In genomic region chr1:86713054-86713453, GRCm38 (mm10) we compare ENCODE assay signal across 20 mouse cellular contexts. TPM values are rescaled to one million over a fixed set of nuclear protein-coding genes. Genes with fewer than 3 reads are reported as not detected.
DNase-seq lines count a peak whose midpoint lies in the region; ATAC-seq and TF ChIP-seq lines count a peak whose summit lies in the region.
"Had no signal": no experiment of that assay in that cellular context is flagged by ENCODE, and none has a peak within 500 bp of the region (broad histone marks: within the 10 kb centered on the region; RNA-seq: fewer than 3 reads in every experiment).

No protein-coding gene starts in this region.

- DNase-seq in kidney, adult 9 months, result peak; percentile 70
- no peak for DNase-seq in midbrain, postnatal 0 days (ENCODE audit: low spot score)
- DNase-seq in left cerebral cortex, adult 18-20 months (ENCODE audit: low spot score in 2 of 2), result no peak
- DNase-seq: adrenal gland, adult 8-10 months; adrenal gland, postnatal 36 days; cerebellum, adult 2 months; cerebellum, postnatal 10 days; embryo, embryonic 11 days; gastrocnemius, postnatal 36 days; heart, postnatal 36 days had no signal

- no peak for TF ChIP-seq POLR2A in small intestine, adult 2 months (IDR thresholded peaks at IDR 0.05; ENCODE audit: low read depth, low read length)

- H3K4me1 ChIP-seq in kidney, embryonic 15.5 days, result no peaks in the 10 kb centered on the region
- no peaks in the 10 kb centered on the region for H3K4me1 ChIP-seq in intestine, embryonic 15.5 days (replicated peaks)
- H3K4me1 ChIP-seq in intestine, embryonic 16.5 days (ENCODE audit: control insufficient read depth, insufficient read depth, low read length), result peaks cover 6% of the 10 kb centered on the region; the same call in 1 of the 2 replicates
- peaks cover 9% of the 10 kb centered on the region; the same call in 1 of the 2 replicates for H3K4me1 ChIP-seq in small intestine, adult 2 months (ENCODE audit: control insufficient read depth, insufficient read depth, insufficient read length, low read length)
- no peaks in the 10 kb centered on the region for H3K4me1 ChIP-seq in midbrain, postnatal 0 days (ENCODE audit: insufficient read depth, low read length)
- H3K4me1 ChIP-seq: embryonic facial prominence, embryonic 15.5 days; forebrain, embryonic 10.5 days had no signal

- ATAC-seq in kidney, embryonic 15.5 days (replicated peaks; ENCODE audit: low FRiP score), result no peak
- peak; percentile 82 for ATAC-seq in intestine, embryonic 15.5 days
- peak; percentile 85 for ATAC-seq in intestine, embryonic 16.5 days
- ATAC-seq in midbrain, postnatal 0 days (ENCODE audit: low FRiP score), result no peak
- ATAC-seq: forebrain, embryonic 14.5 days had no signal

- no peaks in the 10 kb centered on the region for H3K36me3 ChIP-seq in kidney, embryonic 15.5 days
- H3K36me3 ChIP-seq in intestine, embryonic 15.5 days, result no peaks in the 10 kb centered on the region
- no peaks in the 10 kb centered on the region for H3K36me3 ChIP-seq in intestine, embryonic 16.5 days (ENCODE audit: control insufficient read depth, insufficient read depth, low read length)
- H3K36me3 ChIP-seq in small intestine, adult 2 months (ENCODE audit: control insufficient read depth, insufficient read depth, low read length), result no peaks in the 10 kb centered on the region
- H3K36me3 ChIP-seq in midbrain, postnatal 0 days (ENCODE audit: insufficient read depth, low read length), result no peaks in the 10 kb centered on the region
- H3K36me3 ChIP-seq: embryonic facial prominence, embryonic 15.5 days; forebrain, embryonic 10.5 days; heart, embryonic 13.5 days had no signal

- H3K4me2 ChIP-seq in kidney, embryonic 15.5 days, result no peak overlapping the region
- H3K4me2 ChIP-seq in intestine, embryonic 15.5 days (replicated peaks), result no peak overlapping the region
- no peak overlapping the region for H3K4me2 ChIP-seq in intestine, embryonic 16.5 days (ENCODE audit: low read depth, low read length)
- no peak overlapping the region for H3K4me2 ChIP-seq in midbrain, postnatal 0 days (ENCODE audit: low read depth, low read length, poor library complexity, severe bottlenecking)
- H3K4me2 ChIP-seq: embryonic facial prominence, embryonic 15.5 days; heart, embryonic 13.5 days had no signal

- H3K9ac ChIP-seq in kidney, embryonic 15.5 days, result no peak overlapping the region
- no peak overlapping the region for H3K9ac ChIP-seq in intestine, embryonic 15.5 days
- no peak overlapping the region for H3K9ac ChIP-seq in intestine, embryonic 16.5 days (ENCODE audit: low read depth, low read length)
- H3K9ac ChIP-seq in midbrain, postnatal 0 days (replicated peaks; ENCODE audit: low read length, poor library complexity, severe bottlenecking), result no peak overlapping the region
- H3K9ac ChIP-seq: embryonic facial prominence, embryonic 15.5 days; heart, embryonic 13.5 days had no signal

- 93% methylated on average over 4 of the region's 4 CpGs for WGBS in kidney, embryonic 15.5 days
- 83% methylated on average over 4 of the region's 4 CpGs for WGBS in intestine, embryonic 15.5 days
- WGBS in intestine, embryonic 16.5 days, result 86% methylated on average over 4 of the region's 4 CpGs
- WGBS in small intestine, adult 2 months, result 63% methylated on average over 4 of the region's 4 CpGs
- WGBS in midbrain, postnatal 0 days, result 92% methylated on average over 4 of the region's 4 CpGs

- H3K27me3 ChIP-seq in kidney, embryonic 15.5 days, result no peaks in the 10 kb centered on the region
- no peaks in the 10 kb centered on the region for H3K27me3 ChIP-seq in intestine, embryonic 15.5 days (replicated peaks)
- no peaks in the 10 kb centered on the region for H3K27me3 ChIP-seq in intestine, embryonic 16.5 days (replicated peaks; ENCODE audit: control insufficient read depth, insufficient read depth, low read length)
- H3K27me3 ChIP-seq in small intestine, adult 2 months (ENCODE audit: control insufficient read depth, insufficient read depth, low read length), result no peaks in the 10 kb centered on the region
- no peaks in the 10 kb centered on the region for H3K27me3 ChIP-seq in midbrain, postnatal 0 days (ENCODE audit: insufficient read depth, low read length)
- H3K27me3 ChIP-seq: embryonic facial prominence, embryonic 15.5 days; heart, embryonic 13.5 days had no signal

- no peak overlapping the region for H3K4me3 ChIP-seq in kidney, embryonic 15.5 days (replicated peaks)
- H3K4me3 ChIP-seq in intestine, embryonic 15.5 days (replicated peaks), result no peak overlapping the region
- H3K4me3 ChIP-seq in intestine, embryonic 16.5 days (ENCODE audit: low read length), result no peak overlapping the region
- no peak overlapping the region for H3K4me3 ChIP-seq in small intestine, adult 2 months (ENCODE audit: low read depth, low read length)
- H3K4me3 ChIP-seq in midbrain, postnatal 0 days (ENCODE audit: low read depth, low read length), result no peak overlapping the region
- H3K4me3 ChIP-seq: embryonic facial prominence, embryonic 15.5 days; erythroblast, embryonic 14.5 days; forebrain, embryonic 10.5 days; heart, embryonic 13.5 days had no signal

- no peaks in the 10 kb centered on the region for H3K9me3 ChIP-seq in kidney, embryonic 15.5 days (replicated peaks)
- no peaks in the 10 kb centered on the region for H3K9me3 ChIP-seq in intestine, embryonic 15.5 days
- no peaks in the 10 kb centered on the region for H3K9me3 ChIP-seq in intestine, embryonic 16.5 days (ENCODE audit: control insufficient read depth, low read length)
- H3K9me3 ChIP-seq in midbrain, postnatal 0 days (ENCODE audit: low read length), result no peaks in the 10 kb centered on the region
- H3K9me3 ChIP-seq: embryonic facial prominence, embryonic 15.5 days; forebrain, embryonic 10.5 days; heart, embryonic 13.5 days had no signal

- TF ChIP-seq CTCF in small intestine, adult 2 months (IDR thresholded peaks at IDR 0.05; ENCODE audit: extremely low read depth, insufficient read length, insufficient replicate concordance, low read depth, low read length), result no peak
- TF ChIP-seq CTCF in midbrain, postnatal 0 days (IDR thresholded peaks at IDR 0.05), result no peak

- H3K27ac ChIP-seq in kidney, embryonic 15.5 days, result no peak overlapping the region
- no peak overlapping the region for H3K27ac ChIP-seq in intestine, embryonic 15.5 days
- H3K27ac ChIP-seq in intestine, embryonic 16.5 days (ENCODE audit: low read length), result no peak overlapping the region
- peak overlapping the region; percentile 54 for H3K27ac ChIP-seq in small intestine, adult 2 months (ENCODE audit: insufficient read depth, low read depth, low read length)
- H3K27ac ChIP-seq in midbrain, postnatal 0 days (ENCODE audit: low read depth, low read length), result no peak overlapping the region
- H3K27ac ChIP-seq: embryonic facial prominence, embryonic 15.5 days; forebrain, embryonic 10.5 days; heart, embryonic 13.5 days had no signal

RNA-seq across cellular contexts. Expression of gene Dis3l2, which starts 9.4 kb away (rescaled TPM):
- polyA plus RNA-seq in kidney, embryonic 15.5 days (2015; fragmentation: Nextera tagmentation; extraction: Ambion mirVana), result 26.8 and 30.5 TPM in 2 replicates
- 19.0 and 20.7 TPM in 2 replicates for polyA plus RNA-seq in intestine, embryonic 15.5 days (2015; fragmentation: Nextera tagmentation; extraction: Ambion mirVana)
- 19.0 and 19.1 TPM in 2 replicates for polyA plus RNA-seq in intestine, embryonic 16.5 days (2015; fragmentation: Nextera tagmentation; extraction: Ambion mirVana)
- polyA plus RNA-seq in small intestine, adult 2 months (2012; rRNA removed), result 4.6 and 9.1 TPM in 2 replicates
- total RNA-seq in midbrain, postnatal 0 days (2014; rRNA removed), result 45.7 and 52.5 TPM in 2 replicates
- polyA plus RNA-seq in midbrain, postnatal 0 days (2015; fragmentation: Nextera tagmentation; extraction: Ambion mirVana), result 33.3 and 33.5 TPM in 2 replicates
- 10 to 100 TPM; 25.1 to 25.6 TPM for total RNA-seq in left cerebral cortex, adult 18-20 months (2021)

RNA-seq across cellular contexts. Expression of gene Nppc, which starts 42.7 kb away (rescaled TPM):
- 3.7 and 4.3 TPM in 2 replicates for polyA plus RNA-seq in kidney, embryonic 15.5 days (2015; fragmentation: Nextera tagmentation; extraction: Ambion mirVana)
- 0.43 and 0.64 TPM in 2 replicates for polyA plus RNA-seq in intestine, embryonic 15.5 days (2015; fragmentation: Nextera tagmentation; extraction: Ambion mirVana)
- polyA plus RNA-seq in intestine, embryonic 16.5 days (2015; fragmentation: Nextera tagmentation; extraction: Ambion mirVana), result 0.34 and 0.72 TPM in 2 replicates
- polyA plus RNA-seq in small intestine, adult 2 months (2012; rRNA removed), result 0.18 TPM in 1 of 2 replicates, not detected in the other
- total RNA-seq in midbrain, postnatal 0 days (2014; rRNA removed), result 6.3 and 6.6 TPM in 2 replicates
- polyA plus RNA-seq in midbrain, postnatal 0 days (2015; fragmentation: Nextera tagmentation; extraction: Ambion mirVana), result 4.3 and 6.5 TPM in 2 replicates
- 1 to 10 TPM; 8.0 to 8.8 TPM for total RNA-seq in left cerebral cortex, adult 18-20 months (2021)
- total RNA-seq: adrenal gland, adult 8-10 months; adrenal gland, postnatal 36 days; common myeloid progenitor, adult 5-6 weeks had no signal
- polyA plus RNA-seq: erythroblast, embryonic 14.5 days had no signal

Comparison
In these comparisons a context has a peak if more than half of its experiments do, and no peak if none do; other contexts are left out.
1. ATAC-seq: peak in intestine, embryonic 15.5 days (single experiment) and intestine, embryonic 16.5 days (single experiment); none in kidney, embryonic 15.5 days (single experiment) and midbrain, postnatal 0 days (single experiment).